Mouse (Mus musculus) thymus, postnatal 0 days (tissue): Measurements from ENCODE around the gene Krtap5-3. TPM values are rescaled to one million over a fixed set of nuclear protein-coding genes. Genes with fewer than 3 reads are reported as not detected.

Source experiments
- polyA plus RNA-seq: library from polyadenylated mRNA; unstranded; fragments of >200 nt; fragmentation: Nextera tagmentation; extraction: Ambion mirVana; gene quantifications from 2 replicates; pipeline ENCODE4 v1.2.1, GENCODE M21; 2015

Gene Krtap5-3
- polyA plus RNA-seq, 1 experiment from 2014 or later = not detected

Other genes starting within 250 kb of the Krtap5-3 start
- 92.2 and 93.5 TPM in 2 replicates for gene Mob2, start 140.3 kb upstream of the Krtap5-3 start, polyA plus RNA-seq
- 0.34 and 0.58 TPM in 2 replicates for gene Dusp8, start 105.5 kb upstream of the Krtap5-3 start, polyA plus RNA-seq
- not detected in 2 replicates for gene Gm45618, start 80.6 kb upstream of the Krtap5-3 start, polyA plus RNA-seq
- not detected in 2 replicates for gene Gm39115, start 65.3 kb upstream of the Krtap5-3 start, polyA plus RNA-seq
- not detected in 2 replicates for gene Gm45337, start 56.8 kb upstream of the Krtap5-3 start, polyA plus RNA-seq
- gene Gm29735, start 44.3 kb upstream of the Krtap5-3 start, polyA plus RNA-seq = not detected in 2 replicates
- gene Gm4553, start 35.6 kb upstream of the Krtap5-3 start, polyA plus RNA-seq = not detected in 2 replicates
- gene Krtap5-2, start 25.4 kb upstream of the Krtap5-3 start, polyA plus RNA-seq = not detected in 2 replicates
- not detected in 2 replicates for gene Gm10153, start 11.0 kb upstream of the Krtap5-3 start, polyA plus RNA-seq
- gene Gm7579, start 10.5 kb downstream of the Krtap5-3 start, polyA plus RNA-seq = not detected in 2 replicates
- 0.16 TPM in 1 of 2 replicates, not detected in the other for gene Krtap5-5, start 28.6 kb downstream of the Krtap5-3 start, polyA plus RNA-seq
- not detected in 2 replicates for gene Gm40460, start 39.7 kb downstream of the Krtap5-3 start, polyA plus RNA-seq
- gene Gm2431, start 57.0 kb downstream of the Krtap5-3 start, polyA plus RNA-seq = not detected in 2 replicates
- not detected in 2 replicates for gene Gm4559, start 73.0 kb downstream of the Krtap5-3 start, polyA plus RNA-seq
- gene Krtap5-1, start 95.8 kb downstream of the Krtap5-3 start, polyA plus RNA-seq = not detected in 2 replicates
- gene Krtap5-4, start 102.2 kb downstream of the Krtap5-3 start, polyA plus RNA-seq = not detected in 2 replicates
- 8.5 and 10.6 TPM in 2 replicates for gene Ifitm10, start 172.4 kb downstream of the Krtap5-3 start, polyA plus RNA-seq
- 5.1 TPM in 1 of 2 replicates, not detected in the other for gene Gm49369, start 181.3 kb downstream of the Krtap5-3 start, polyA plus RNA-seq
- gene Ctsd, start 186.7 kb downstream of the Krtap5-3 start, polyA plus RNA-seq = 395 and 403 TPM in 2 replicates
- 0.34 and 0.75 TPM in 2 replicates for gene Syt8, start 233.5 kb downstream of the Krtap5-3 start, polyA plus RNA-seq
- 14.1 and 14.3 TPM in 2 replicates for gene Tnni2, start 240.4 kb downstream of the Krtap5-3 start, polyA plus RNA-seq